9 mouse cellular contexts compared by ENCODE assay signal in genomic region chr7:97336678-97337077, GRCm38 (mm10).
"Had no signal": no experiment of that assay in that cellular context is flagged by ENCODE, and none has a peak within 500 bp of the region (broad histone marks: within the 10 kb centered on the region; RNA-seq: fewer than 3 reads in every experiment).

No protein-coding gene starts in this region.

- H3K27ac ChIP-seq: limb, embryonic 13.5 days; liver, embryonic 14.5 days; midbrain, embryonic 13.5 days had no signal

- ATAC-seq: midbrain, embryonic 13.5 days had no signal

- DNase-seq: kidney, adult 8-10 months; kidney, postnatal 25 days; left cerebral cortex, postnatal 4 days; lung, adult 18-20 months; right cerebral cortex, adult 18-20 months; thymus, postnatal 36 days had no signal

- H3K4me3 ChIP-seq: limb, embryonic 13.5 days; midbrain, embryonic 13.5 days had no signal
